ENCODE assay signal across 28 mouse cellular contexts in the genomic region with DNA sequence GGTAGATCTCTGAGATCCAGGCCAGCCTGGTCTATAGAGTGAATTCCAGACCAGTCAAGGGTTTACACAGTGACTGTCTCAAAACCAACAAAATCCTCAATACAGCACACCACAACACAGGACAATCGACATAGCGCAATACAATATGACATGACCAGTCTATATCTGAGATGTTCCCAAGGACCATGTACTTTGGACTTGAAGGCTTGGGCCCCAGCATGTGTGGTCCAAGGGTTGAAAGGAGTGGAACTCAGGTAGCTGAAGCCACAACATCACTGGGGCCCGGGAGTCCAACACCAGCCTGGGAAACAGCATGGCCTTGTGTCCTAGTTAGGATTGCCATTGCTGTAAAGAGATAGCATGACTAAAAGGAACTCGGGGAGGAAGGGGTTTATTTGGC. TPM values are rescaled to one million over a fixed set of nuclear protein-coding genes. Genes with fewer than 3 reads are reported as not detected.
DNase-seq lines count a peak whose midpoint lies in the region; ATAC-seq and TF ChIP-seq lines count a peak whose summit lies in the region.
"Had no signal": no experiment of that assay in that cellular context is flagged by ENCODE, and none has a peak within 500 bp of the region (broad histone marks: within the 10 kb centered on the region; RNA-seq: fewer than 3 reads in every experiment).

No protein-coding gene starts in this region.

- no peak for TF ChIP-seq CTCF in cerebellum, adult 2 months (IDR thresholded peaks at IDR 0.05; ENCODE audit: borderline replicate concordance, insufficient read depth, low read depth, low read length)
- TF ChIP-seq CTCF in bone marrow macrophage, adult 2 months (IDR thresholded peaks at IDR 0.05; ENCODE audit: low read depth, low read length) = no peak

- peaks cover 8% of the 10 kb centered on the region; the same call in 1 of the 2 replicates for H3K4me1 ChIP-seq in cerebellum, adult 2 months (ENCODE audit: control insufficient read depth, insufficient read depth, low read length)
- no peaks in the 10 kb centered on the region for H3K4me1 ChIP-seq in heart, embryonic 10.5 days
- no peaks in the 10 kb centered on the region for H3K4me1 ChIP-seq in heart, embryonic 11.5 days (ENCODE audit: control insufficient read depth, insufficient read depth, low read length)
- H3K4me1 ChIP-seq in bone marrow macrophage, adult 2 months (ENCODE audit: control insufficient read depth, insufficient read depth, low read length) = peaks cover 13% of the 10 kb centered on the region
- H3K4me1 ChIP-seq in limb, embryonic 10.5 days = peaks cover 6% of the 10 kb centered on the region; the same call in 1 of the 2 replicates
- H3K4me1 ChIP-seq: forebrain, embryonic 13.5 days; heart, embryonic 12.5 days; hindbrain, embryonic 13.5 days; liver, embryonic 15.5 days had no signal

- H3K27ac ChIP-seq in cerebellum, adult 2 months (ENCODE audit: insufficient read depth, low read length) = peak overlapping the region; percentile 56
- H3K27ac ChIP-seq in heart, embryonic 10.5 days = no peak overlapping the region
- H3K27ac ChIP-seq in heart, embryonic 11.5 days (ENCODE audit: low read depth, low read length) = no peak overlapping the region
- peak overlapping the region; percentile 58 for H3K27ac ChIP-seq in bone marrow macrophage, adult 2 months (ENCODE audit: insufficient read depth, low read depth, low read length)
- H3K27ac ChIP-seq in limb, embryonic 10.5 days = no peak overlapping the region
- H3K27ac ChIP-seq: embryonic facial prominence, embryonic 10.5 days; embryonic facial prominence, embryonic 15.5 days; forebrain, embryonic 13.5 days; hindbrain, embryonic 13.5 days; liver, embryonic 15.5 days had no signal

- no peak overlapping the region for H3K9ac ChIP-seq in heart, embryonic 11.5 days (ENCODE audit: low read depth, low read length)
- H3K9ac ChIP-seq: embryonic facial prominence, embryonic 15.5 days; forebrain, embryonic 13.5 days; heart, embryonic 12.5 days; hindbrain, embryonic 13.5 days; limb, embryonic 12.5 days; liver, embryonic 15.5 days; lung, embryonic 14.5 days had no signal

- H3K36me3 ChIP-seq in heart, embryonic 10.5 days = no peaks in the 10 kb centered on the region
- H3K36me3 ChIP-seq in heart, embryonic 11.5 days (ENCODE audit: control insufficient read depth, insufficient read depth, low read length) = no peaks in the 10 kb centered on the region
- no peaks in the 10 kb centered on the region for H3K36me3 ChIP-seq in limb, embryonic 10.5 days
- H3K36me3 ChIP-seq: embryonic facial prominence, embryonic 10.5 days; embryonic facial prominence, embryonic 15.5 days; heart, embryonic 12.5 days; hindbrain, embryonic 13.5 days; liver, embryonic 15.5 days had no signal

- DNase-seq in cerebellum, adult 2 months = no peak
- DNase-seq in cerebellum, postnatal 10 days = no peak
- DNase-seq in heart, embryonic 10.5 days (ENCODE audit: low spot score) = peak; percentile 22
- peak; percentile 23 for DNase-seq in limb, embryonic 10.5 days (ENCODE audit: low spot score)
- no peak for DNase-seq in ovary, postnatal 10 days (ENCODE audit: low spot score)
- DNase-seq: gastrocnemius, postnatal 36 days; kidney, adult 18-20 months; kidney, postnatal 10 days; layer of hippocampus, adult 9-11 months; lung, embryonic 14.5 days; midbrain, embryonic 14.5 days; retina, postnatal 1 day; right cerebral cortex, postnatal 14 days; spleen, adult 18-20 months; thymus, postnatal 4 days had no signal

- WGBS in cerebellum, adult 2 months = 95% methylated on average over 4 of the region's 4 CpGs
- 91% methylated on average over 4 of the region's 4 CpGs for WGBS in heart, embryonic 10.5 days
- WGBS in heart, embryonic 11.5 days (ENCODE audit: insufficient replicate concordance) = 84% methylated on average over 4 of the region's 4 CpGs
- 92% methylated on average over 4 of the region's 4 CpGs for WGBS in limb, embryonic 10.5 days

- ATAC-seq in heart, embryonic 11.5 days (replicated peaks; ENCODE audit: insufficient number of reproducible peaks, low FRiP score, low TSS enrichment) = no peak
- no peak for ATAC-seq in CD4-positive, CD25-positive, alpha-beta regulatory T cell, adult 4 months
- ATAC-seq: forebrain, embryonic 13.5 days had no signal

- TF ChIP-seq POLR2A in cerebellum, adult 2 months (IDR thresholded peaks at IDR 0.05; ENCODE audit: borderline replicate concordance, insufficient read depth, low read length) = no peak
- no peak for TF ChIP-seq POLR2A in bone marrow macrophage, adult 2 months (IDR thresholded peaks at IDR 0.05; ENCODE audit: borderline replicate concordance, low read depth, low read length)

- H3K4me3 ChIP-seq in cerebellum, adult 2 months (replicated peaks; ENCODE audit: insufficient read depth, low read depth, low read length) = no peak overlapping the region
- no peak overlapping the region for H3K4me3 ChIP-seq in heart, embryonic 10.5 days
- H3K4me3 ChIP-seq in heart, embryonic 11.5 days (ENCODE audit: low read depth, low read length) = no peak overlapping the region
- H3K4me3 ChIP-seq in bone marrow macrophage, adult 2 months (ENCODE audit: insufficient read depth, low read length) = no peak overlapping the region
- H3K4me3 ChIP-seq in limb, embryonic 10.5 days = no peak overlapping the region
- H3K4me3 ChIP-seq: embryonic facial prominence, embryonic 10.5 days; embryonic facial prominence, embryonic 15.5 days; forebrain, embryonic 13.5 days; heart, embryonic 12.5 days; hindbrain, embryonic 13.5 days; limb, embryonic 12.5 days; liver, embryonic 15.5 days had no signal

- H3K9me3 ChIP-seq in heart, embryonic 10.5 days = no peaks in the 10 kb centered on the region
- no peaks in the 10 kb centered on the region for H3K9me3 ChIP-seq in heart, embryonic 11.5 days (replicated peaks; ENCODE audit: control insufficient read depth, low read length)
- 0 out of 2 replicates have a peak, but pooled peaks cover 1% of the 10 kb centered on the region for H3K9me3 ChIP-seq in limb, embryonic 10.5 days (replicated peaks)
- H3K9me3 ChIP-seq: embryonic facial prominence, embryonic 15.5 days; forebrain, embryonic 13.5 days; hindbrain, embryonic 13.5 days; liver, embryonic 15.5 days had no signal

- no peaks in the 10 kb centered on the region for H3K27me3 ChIP-seq in cerebellum, adult 2 months (ENCODE audit: control insufficient read depth, insufficient read depth, low read length)
- no peaks in the 10 kb centered on the region for H3K27me3 ChIP-seq in heart, embryonic 10.5 days (ENCODE audit: insufficient read depth, poor library complexity, severe bottlenecking)
- no peaks in the 10 kb centered on the region for H3K27me3 ChIP-seq in heart, embryonic 11.5 days (ENCODE audit: control insufficient read depth, insufficient read depth, low read length)
- H3K27me3 ChIP-seq in limb, embryonic 10.5 days (ENCODE audit: low read depth, poor library complexity, severe bottlenecking) = no peaks in the 10 kb centered on the region
- H3K27me3 ChIP-seq: embryonic facial prominence, embryonic 15.5 days; forebrain, embryonic 13.5 days; heart, embryonic 12.5 days; hindbrain, embryonic 13.5 days; limb, embryonic 12.5 days; liver, embryonic 15.5 days had no signal

- no peak overlapping the region for H3K4me2 ChIP-seq in heart, embryonic 11.5 days
- H3K4me2 ChIP-seq: embryonic facial prominence, embryonic 15.5 days; forebrain, embryonic 13.5 days; heart, embryonic 12.5 days; hindbrain, embryonic 13.5 days; limb, embryonic 12.5 days; liver, embryonic 15.5 days; lung, embryonic 14.5 days had no signal

RNA-seq across cellular contexts. Expression of gene Mas1, which starts 35.3 kb away (rescaled TPM):
- 0.25 and 0.44 TPM in 2 replicates for polyA plus RNA-seq in cerebellum, adult 2 months (2012; rRNA removed)
- polyA plus RNA-seq in heart, embryonic 10.5 days (2016; fragmentation: Nextera tagmentation; extraction: Ambion mirVana) = 0.30 and 0.36 TPM in 2 replicates
- polyA plus RNA-seq in heart, embryonic 11.5 days (2014; fragmentation: Nextera tagmentation; extraction: Ambion mirVana) = 0.17 and 0.54 TPM in 2 replicates
- polyA plus RNA-seq in bone marrow macrophage, adult 2 months (2012; ENCODE audit: insufficient read depth, insufficient read length, missing spikeins) = not detected in 2 replicates
- polyA plus RNA-seq in limb, embryonic 10.5 days (2016; fragmentation: Nextera tagmentation; extraction: Ambion mirVana) = 0.73 and 0.93 TPM in 2 replicates
- polyA plus RNA-seq in CD4-positive, CD25-positive, alpha-beta regulatory T cell, adult 4 months (2017; shearing (Covaris generic)) = under 1 TPM in 1 of 2 experiments, not detected in 1; 0.62 TPM
- polyA plus RNA-seq: forebrain, embryonic 13.5 days; Patski had no signal

RNA-seq across cellular contexts. Expression of gene Mrgprh, which starts 43.2 kb away (rescaled TPM):
- 0.51 and 0.62 TPM in 2 replicates for polyA plus RNA-seq in cerebellum, adult 2 months (2012; rRNA removed)
- polyA plus RNA-seq in heart, embryonic 10.5 days (2016; fragmentation: Nextera tagmentation; extraction: Ambion mirVana) = 0.07 TPM in 1 of 2 replicates, not detected in the other
- 0.10 and 0.25 TPM in 2 replicates for polyA plus RNA-seq in heart, embryonic 11.5 days (2014; fragmentation: Nextera tagmentation; extraction: Ambion mirVana)
- not detected in 2 replicates for polyA plus RNA-seq in bone marrow macrophage, adult 2 months (2012; ENCODE audit: insufficient read depth, insufficient read length, missing spikeins)
- 0.09 TPM in 1 of 2 replicates, not detected in the other for polyA plus RNA-seq in limb, embryonic 10.5 days (2016; fragmentation: Nextera tagmentation; extraction: Ambion mirVana)
- polyA plus RNA-seq in CD4-positive, CD25-positive, alpha-beta regulatory T cell, adult 4 months (2017; shearing (Covaris generic)) = not detected
- polyA plus RNA-seq: embryonic facial prominence, embryonic 10.5 days; forebrain, embryonic 13.5 days; heart, embryonic 12.5 days; hindbrain, embryonic 13.5 days; liver, embryonic 15.5 days; lung, embryonic 14.5 days; midbrain, embryonic 14.5 days; neural tube, embryonic 14.5 days; Patski; thymus, postnatal 0 days had no signal

Comparison
In these comparisons a context has a peak if more than half of its experiments do, and no peak if none do; other contexts are left out.
1. DNase-seq: peak in heart, embryonic 10.5 days (single experiment) and limb, embryonic 10.5 days (single experiment); none in cerebellum, adult 2 months (0 of 2), cerebellum, postnatal 10 days (0 of 2) and ovary, postnatal 10 days (single experiment).
2. H3K27ac ChIP-seq: peak in cerebellum, adult 2 months (single experiment) and bone marrow macrophage, adult 2 months (single experiment); none in heart, embryonic 10.5 days (single experiment), heart, embryonic 11.5 days (single experiment) and limb, embryonic 10.5 days (single experiment).